Mouse (Mus musculus): ENCODE data around the gene Rsg1. TPM values are rescaled to one million over a fixed set of nuclear protein-coding genes. Genes with fewer than 3 reads are reported as not detected.

Rsg1 gene
- polyA plus RNA-seq, 1 experiment from 2014 or later = 6.4 TPM

DNA sequence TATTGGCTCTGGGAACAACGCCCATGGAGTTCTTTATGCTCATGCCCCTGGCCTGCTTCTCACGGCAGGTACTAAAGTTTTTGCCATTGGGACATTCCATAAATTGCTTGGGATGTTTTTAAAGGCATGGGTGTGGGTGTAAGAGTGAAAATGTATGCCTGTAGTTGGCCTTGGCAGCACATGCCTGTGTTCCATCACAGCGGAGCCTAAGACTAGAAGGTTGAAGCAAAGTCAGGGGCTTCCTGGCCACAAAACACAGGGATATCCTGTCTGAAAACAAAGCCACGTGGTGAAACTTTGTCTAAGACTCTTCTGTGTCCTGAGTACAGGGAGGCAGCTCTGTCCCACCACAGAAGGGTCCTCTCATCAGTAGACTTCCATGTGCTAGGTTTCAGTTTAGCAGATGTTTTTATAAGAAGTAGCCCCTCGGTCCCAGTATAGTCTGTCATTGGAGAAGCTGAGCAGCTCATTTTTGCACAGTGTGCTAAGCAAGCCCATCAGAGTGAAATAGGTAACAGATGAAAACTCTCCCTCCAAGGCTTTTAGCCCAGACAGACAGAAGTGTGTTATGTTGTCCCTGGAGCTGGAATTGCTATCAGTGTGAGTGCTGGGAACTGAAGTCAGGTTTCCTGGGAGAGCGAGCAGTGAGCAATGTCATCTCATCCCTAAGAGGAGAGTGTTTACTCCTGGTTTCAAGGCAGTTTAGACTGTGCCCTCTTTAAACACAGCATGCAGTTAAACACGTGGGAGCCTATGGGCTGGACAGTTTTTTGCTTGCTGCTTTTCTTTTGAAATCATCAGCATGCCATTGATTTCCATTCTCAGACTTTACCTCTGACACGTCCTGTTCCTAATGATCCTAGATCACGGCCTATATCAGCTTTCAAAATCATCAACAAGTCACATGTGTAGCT, 26.6 kb upstream of the Rsg1 start:
- H3K36me3 ChIP-seq = peaks cover 40% of the 10 kb centered on the region
- no peak overlapping the region; the same call in 1 of the 2 replicates for H3K27ac ChIP-seq (replicated peaks)
- H3K9me3 ChIP-seq = no peaks in the 10 kb centered on the region
- no peaks in the 10 kb centered on the region for H3K27me3 ChIP-seq
- no peak overlapping the region for H3K9ac ChIP-seq (replicated peaks)
- ATAC-seq (ENCODE audit: low FRiP score, low read depth) = no peak
- no peak overlapping the region for H3K4me2 ChIP-seq (replicated peaks)
- no peak overlapping the region for H3K4me3 ChIP-seq
- 71% methylated on average over 9 of the region's 9 CpGs for WGBS
- 0 out of 2 replicates have a peak, but pooled peaks cover 6% of the 10 kb centered on the region for H3K4me1 ChIP-seq

DNA sequence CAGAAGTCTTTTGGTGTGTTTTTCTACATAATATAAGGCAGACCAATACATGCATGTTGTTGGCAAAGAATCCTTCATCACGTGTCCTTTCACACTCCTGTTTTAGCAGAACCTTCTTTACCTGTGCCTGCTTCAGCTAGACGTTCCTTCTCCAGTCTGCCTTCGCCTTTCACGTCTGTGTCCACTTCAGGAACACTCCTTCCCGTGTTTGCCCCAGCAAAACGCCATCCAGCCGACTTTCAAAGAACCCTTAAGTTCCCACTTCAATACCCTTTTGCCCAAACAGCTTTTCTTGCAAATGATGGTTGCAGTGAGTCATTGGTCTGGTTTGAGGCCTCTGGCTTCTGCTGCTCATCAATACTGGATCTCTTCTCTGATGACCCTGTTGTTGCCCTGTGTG, 22.5 kb upstream of the Rsg1 start:
- 0 out of 2 replicates have a peak, but pooled peaks cover 6% of the 10 kb centered on the region for H3K4me1 ChIP-seq
- no peak overlapping the region for H3K4me2 ChIP-seq (replicated peaks)
- H3K4me3 ChIP-seq = no peak overlapping the region
- ATAC-seq (ENCODE audit: low FRiP score, low read depth) = no peak
- no peaks in the 10 kb centered on the region for H3K27me3 ChIP-seq
- no peak overlapping the region for H3K9ac ChIP-seq (replicated peaks)
- WGBS = 94% methylated on average over 7 of the region's 7 CpGs
- peaks cover 45% of the 10 kb centered on the region for H3K36me3 ChIP-seq
- H3K27ac ChIP-seq (replicated peaks) = no peak overlapping the region; the same call in 1 of the 2 replicates
- H3K9me3 ChIP-seq = no peaks in the 10 kb centered on the region

DNA sequence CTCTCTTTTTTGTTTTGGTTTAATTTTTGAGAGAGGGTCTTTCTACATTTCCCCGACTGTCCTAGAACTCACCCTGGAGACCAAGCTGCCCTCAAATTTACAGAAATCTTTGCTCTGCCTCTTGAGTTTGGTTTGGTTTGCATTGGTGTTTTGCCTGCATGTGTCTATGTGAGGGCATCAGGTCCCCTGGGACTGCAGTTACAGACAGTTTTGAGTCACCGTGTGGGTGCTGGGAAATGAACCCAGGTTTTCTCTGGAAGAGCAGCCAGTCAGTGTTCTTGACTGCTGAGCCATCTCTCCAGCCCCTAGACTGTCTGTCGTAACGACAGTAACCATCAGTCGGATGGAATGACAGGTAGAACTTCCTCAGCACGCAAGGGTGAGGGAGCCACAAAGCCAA, 19.2 kb upstream of the Rsg1 start:
- Histone ChIP-seq H3K4me3 (no peak overlapping the region), H3K36me3 (peaks cover 72% of the 10 kb centered on the region), H3K9ac (replicated peaks) (no peak overlapping the region), H3K27ac (replicated peaks) (no peak overlapping the region), H3K4me2 (replicated peaks) (no peak overlapping the region), H3K27me3 (no peaks in the 10 kb centered on the region), H3K4me1 (no peaks in the 10 kb centered on the region), H3K9me3 (no peaks in the 10 kb centered on the region)
- 96% methylated on average over 6 of the region's 6 CpGs for WGBS
- no peak for ATAC-seq (ENCODE audit: low FRiP score, low read depth)

DNA sequence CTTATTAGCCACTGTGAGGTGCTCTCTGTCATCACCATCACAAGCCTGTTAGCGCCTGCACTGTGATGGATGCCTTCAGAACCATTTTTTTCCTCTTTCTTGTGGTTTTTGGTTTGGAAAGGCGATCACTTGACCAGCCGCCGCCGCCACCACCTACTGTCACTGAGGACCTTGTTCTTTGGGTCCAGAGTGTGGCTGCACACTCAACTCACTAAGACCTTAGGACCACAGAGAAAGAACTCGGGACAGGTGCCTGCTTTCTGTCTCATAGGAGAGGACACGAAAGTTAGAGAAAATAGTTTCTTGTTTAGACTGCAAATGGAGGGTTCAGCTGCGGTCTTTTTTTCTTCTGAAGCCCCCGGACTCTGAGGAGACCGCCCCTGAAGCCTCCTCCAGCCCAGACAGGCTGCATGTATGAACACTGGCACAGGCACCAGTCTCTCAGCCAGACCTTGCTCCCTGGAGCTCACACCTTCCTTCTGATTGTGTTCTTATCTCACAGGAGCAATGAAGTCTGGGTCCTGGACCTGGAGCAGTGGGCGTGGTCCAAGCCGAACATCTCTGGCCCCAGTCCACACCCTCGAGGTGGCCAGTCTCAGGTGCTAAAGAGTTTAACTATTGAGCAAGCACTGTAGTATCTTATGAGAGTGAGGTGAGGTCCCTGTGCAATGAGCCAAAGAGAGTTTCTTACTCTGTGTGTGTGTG, 16.6 kb upstream of the Rsg1 start:
- no peak for ATAC-seq (ENCODE audit: low FRiP score, low read depth)
- Histone ChIP-seq H3K4me3 (no peak overlapping the region), H3K4me2 (replicated peaks) (no peak overlapping the region), H3K27me3 (no peaks in the 10 kb centered on the region), H3K27ac (replicated peaks) (no peak overlapping the region), H3K4me1 (no peaks in the 10 kb centered on the region), H3K36me3 (peaks cover 81% of the 10 kb centered on the region), H3K9me3 (no peaks in the 10 kb centered on the region), H3K9ac (replicated peaks) (no peak overlapping the region)
- 95% methylated on average over 13 of the region's 13 CpGs for WGBS

DNA sequence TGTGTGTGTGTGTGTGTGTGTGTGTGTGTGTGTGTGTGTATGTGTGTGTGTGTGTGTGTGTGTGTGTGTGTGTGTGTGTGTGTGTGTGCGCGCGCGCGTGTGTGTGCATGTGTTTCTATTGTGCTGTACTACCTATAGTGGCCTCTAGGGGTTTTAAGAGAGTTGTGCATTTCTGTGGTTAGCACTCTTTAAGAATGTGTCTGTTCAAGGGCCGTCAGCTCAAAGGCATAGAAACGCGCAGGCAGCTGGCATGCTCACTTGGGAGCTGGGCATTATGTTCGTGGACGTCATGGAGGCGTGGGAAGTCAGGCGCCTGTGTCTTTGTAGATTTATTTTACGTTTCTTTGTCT, 16.1 kb upstream of the Rsg1 start:
- WGBS = 96% methylated on average over 8 of the region's 13 CpGs
- H3K27ac ChIP-seq (replicated peaks) = no peak overlapping the region
- peaks cover 82% of the 10 kb centered on the region for H3K36me3 ChIP-seq
- H3K4me1 ChIP-seq = no peaks in the 10 kb centered on the region
- no peak for ATAC-seq (ENCODE audit: low FRiP score, low read depth)
- H3K4me2 ChIP-seq (replicated peaks) = no peak overlapping the region
- no peak overlapping the region for H3K9ac ChIP-seq (replicated peaks)
- no peak overlapping the region for H3K4me3 ChIP-seq
- H3K27me3 ChIP-seq = no peaks in the 10 kb centered on the region
- no peaks in the 10 kb centered on the region for H3K9me3 ChIP-seq

DNA sequence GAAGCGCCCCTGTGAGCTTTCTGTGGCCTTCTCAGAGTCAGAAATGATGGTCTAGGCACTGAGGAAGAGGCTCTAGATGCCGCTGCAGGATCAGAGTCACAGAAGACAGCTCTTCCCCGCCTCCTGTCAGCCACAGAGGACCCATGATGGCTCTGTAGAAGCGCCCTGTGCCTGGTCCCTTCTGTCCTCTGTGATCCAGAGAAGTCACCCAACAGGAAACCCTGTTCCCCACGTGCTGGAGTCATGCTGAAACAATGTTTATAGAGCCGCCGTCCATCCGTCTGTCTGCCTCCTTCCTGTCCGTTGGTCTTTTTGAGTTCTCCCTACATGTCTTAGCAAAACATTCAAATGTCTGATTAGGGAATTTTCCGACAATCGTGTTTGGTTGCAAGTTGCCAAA, 12.8 kb upstream of the Rsg1 start:
- Histone ChIP-seq H3K9me3 (no peaks in the 10 kb centered on the region), H3K4me3 (no peak overlapping the region), H3K4me1 (no peaks in the 10 kb centered on the region), H3K27me3 (no peaks in the 10 kb centered on the region), H3K9ac (replicated peaks) (no peak overlapping the region), H3K27ac (replicated peaks) (no peak overlapping the region), H3K36me3 (peaks cover 80% of the 10 kb centered on the region), H3K4me2 (replicated peaks) (no peak overlapping the region)
- ATAC-seq (ENCODE audit: low FRiP score, low read depth) = no peak
- 90% methylated on average over 11 of the region's 11 CpGs for WGBS

DNA sequence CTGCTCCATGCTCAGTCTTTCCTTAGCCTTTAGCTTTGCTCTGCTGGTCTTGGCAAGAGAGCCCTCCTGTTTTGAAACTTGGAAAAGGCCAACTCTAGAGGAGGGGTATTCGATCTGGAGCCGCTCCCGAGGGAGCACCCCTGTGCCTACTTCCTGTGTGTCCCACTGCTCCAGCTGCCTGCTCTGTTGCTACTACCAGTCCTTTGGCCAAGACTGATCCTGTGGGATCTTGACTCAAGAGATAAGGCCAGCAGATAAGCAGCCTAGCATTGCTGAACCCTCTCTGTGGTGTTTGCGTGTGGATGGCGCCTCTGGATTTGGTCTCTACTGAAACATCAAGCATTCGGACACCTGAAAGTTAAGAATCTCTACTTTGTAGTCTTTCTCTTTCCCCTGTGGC, 11.6 kb upstream of the Rsg1 start:
- no peak overlapping the region for H3K27ac ChIP-seq (replicated peaks)
- no peaks in the 10 kb centered on the region for H3K27me3 ChIP-seq
- H3K36me3 ChIP-seq = peaks cover 68% of the 10 kb centered on the region
- 94% methylated on average over 6 of the region's 6 CpGs for WGBS
- no peak overlapping the region for H3K9ac ChIP-seq (replicated peaks)
- no peak overlapping the region for H3K4me2 ChIP-seq (replicated peaks)
- no peaks in the 10 kb centered on the region for H3K9me3 ChIP-seq
- H3K4me1 ChIP-seq = no peaks in the 10 kb centered on the region
- H3K4me3 ChIP-seq = no peak overlapping the region
- ATAC-seq (ENCODE audit: low FRiP score, low read depth) = no peak

DNA sequence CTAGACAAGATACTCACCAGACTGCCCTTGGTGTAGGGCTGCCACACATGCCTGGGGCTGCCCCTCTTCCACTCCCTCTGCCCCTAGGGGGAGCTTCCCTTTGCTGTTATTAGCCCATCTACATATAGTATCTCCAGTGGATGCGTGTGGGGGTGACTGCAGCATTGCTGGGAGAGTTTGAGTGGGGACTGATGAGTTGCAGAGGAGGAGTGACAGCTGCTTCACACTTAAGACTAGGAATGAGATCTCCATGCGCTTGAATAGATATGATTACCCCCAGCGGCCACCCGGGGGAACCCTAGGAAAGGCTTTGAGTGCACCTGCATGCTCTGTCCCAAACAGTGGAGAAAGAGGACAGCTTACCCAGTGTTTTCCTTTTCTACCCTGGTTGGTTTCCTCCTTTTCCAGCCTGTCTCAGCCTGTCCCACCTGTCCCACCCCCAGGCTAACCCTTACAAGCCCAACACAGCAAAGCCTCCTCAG, 9.1 kb upstream of the Rsg1 start:
- Histone ChIP-seq H3K4me3 (no peak overlapping the region), H3K36me3 (peaks cover 44% of the 10 kb centered on the region), H3K9ac (replicated peaks) (no peak overlapping the region), H3K27me3 (no peaks in the 10 kb centered on the region), H3K4me2 (replicated peaks) (no peak overlapping the region), H3K27ac (replicated peaks) (no peak overlapping the region), H3K4me1 (no peaks in the 10 kb centered on the region), H3K9me3 (no peaks in the 10 kb centered on the region)
- 82% methylated on average over 4 of the region's 4 CpGs for WGBS
- ATAC-seq (ENCODE audit: low FRiP score, low read depth) = no peak

DNA sequence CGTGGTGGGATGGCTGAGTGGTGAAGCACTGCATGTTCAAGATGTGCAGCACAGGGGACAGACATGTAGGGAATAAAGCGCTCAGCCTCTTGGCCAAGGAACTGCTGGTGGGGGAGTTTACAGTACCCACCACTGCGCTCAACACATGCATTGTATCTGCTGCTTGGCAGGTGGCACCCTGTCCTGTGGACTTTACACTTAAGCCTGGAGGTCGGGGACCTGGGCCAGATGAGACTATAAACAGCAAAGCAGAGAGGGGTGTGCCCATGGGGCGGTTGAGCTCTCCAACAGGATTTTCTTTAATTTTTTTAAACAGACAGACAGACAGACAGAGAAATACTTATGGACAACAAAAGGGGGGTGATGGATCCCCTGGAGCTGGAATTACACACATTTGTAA, 6.7 kb upstream of the Rsg1 start:
- Histone ChIP-seq H3K9me3 (no peaks in the 10 kb centered on the region), H3K9ac (replicated peaks) (no peak overlapping the region), H3K36me3 (peaks cover 20% of the 10 kb centered on the region; the same call in 1 of the 2 replicates), H3K4me1 (peaks cover 4% of the 10 kb centered on the region; the same call in 1 of the 2 replicates), H3K4me3 (no peak overlapping the region), H3K27ac (replicated peaks) (no peak overlapping the region), H3K27me3 (no peaks in the 10 kb centered on the region), H3K4me2 (replicated peaks) (no peak overlapping the region)
- ATAC-seq (ENCODE audit: low FRiP score, low read depth) = no peak
- 96% methylated on average over 5 of the region's 5 CpGs for WGBS

DNA sequence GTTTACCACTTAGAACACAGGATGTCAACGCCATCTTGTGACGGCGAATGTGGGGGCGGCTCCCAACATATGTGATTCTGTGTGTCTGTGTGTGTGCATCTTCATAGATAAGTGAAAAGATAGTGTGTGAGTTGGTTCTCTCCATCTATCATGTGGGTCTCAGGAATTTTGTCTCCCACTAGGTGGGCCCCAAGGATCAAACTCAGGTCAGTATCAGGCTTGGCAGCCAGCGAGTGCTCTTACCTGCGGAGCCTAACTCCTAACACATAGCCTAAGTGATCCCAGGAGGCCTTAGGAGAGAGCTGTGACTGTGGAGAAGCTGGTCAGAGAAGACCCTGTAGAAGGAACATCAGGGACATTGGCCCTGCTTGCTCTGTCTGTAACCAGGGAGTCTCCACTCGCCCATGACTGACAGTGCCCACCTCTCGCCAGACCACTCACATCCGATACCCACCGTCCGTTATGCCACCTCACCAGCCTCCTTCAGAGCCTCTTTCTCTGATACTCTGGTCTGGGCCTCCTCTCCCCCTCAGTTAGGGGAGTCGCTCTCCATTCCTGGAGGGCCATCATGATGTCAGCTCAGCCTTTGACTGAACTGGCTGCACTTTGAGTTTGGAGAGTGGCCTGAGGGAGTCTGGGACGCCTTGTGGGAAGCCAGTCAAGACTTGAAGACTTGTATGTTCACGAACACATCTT, 3.1 kb upstream of the Rsg1 start:
- Histone ChIP-seq H3K9ac (replicated peaks) (no peak overlapping the region), H3K4me1 (peaks cover 19% of the 10 kb centered on the region), H3K9me3 (no peaks in the 10 kb centered on the region), H3K4me2 (replicated peaks) (peak overlapping the region; percentile 44), H3K4me3 (peak overlapping the region; percentile 29), H3K27ac (replicated peaks) (peak overlapping the region; percentile 20; the same call in 1 of the 2 replicates), H3K36me3 (no peaks in the 10 kb centered on the region), H3K27me3 (no peaks in the 10 kb centered on the region)
- ATAC-seq (ENCODE audit: low FRiP score, low read depth) = no peak
- 76% methylated on average over 14 of the region's 14 CpGs for WGBS

DNA sequence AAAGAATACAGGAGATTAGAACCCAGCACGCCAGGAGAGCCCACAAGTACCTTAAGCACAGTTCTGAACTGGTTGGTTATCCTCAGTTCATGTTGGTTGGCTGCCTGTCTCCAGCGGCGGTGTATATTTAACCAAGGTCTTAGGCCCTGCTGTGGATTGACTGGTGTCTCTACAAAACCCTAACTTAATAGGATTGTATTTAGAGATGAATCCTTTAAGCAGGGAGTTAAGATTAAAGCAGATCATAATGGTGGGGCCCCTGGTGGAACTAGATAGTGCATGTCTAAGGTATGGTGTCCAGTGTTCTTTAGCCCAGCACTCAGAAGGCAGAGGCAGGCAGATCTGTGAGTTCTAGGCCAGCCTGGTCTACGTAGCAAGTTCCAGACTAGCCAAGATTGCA, 2.1 kb upstream of the Rsg1 start:
- Histone ChIP-seq H3K4me3 (no peak overlapping the region), H3K9ac (replicated peaks) (no peak overlapping the region), H3K4me2 (replicated peaks) (no peak overlapping the region), H3K4me1 (peaks cover 19% of the 10 kb centered on the region), H3K27me3 (no peaks in the 10 kb centered on the region), H3K27ac (replicated peaks) (no peak overlapping the region), H3K36me3 (no peaks in the 10 kb centered on the region), H3K9me3 (no peaks in the 10 kb centered on the region)
- no peak for ATAC-seq (ENCODE audit: low FRiP score, low read depth)
- 94% methylated on average over 4 of the region's 4 CpGs for WGBS

DNA sequence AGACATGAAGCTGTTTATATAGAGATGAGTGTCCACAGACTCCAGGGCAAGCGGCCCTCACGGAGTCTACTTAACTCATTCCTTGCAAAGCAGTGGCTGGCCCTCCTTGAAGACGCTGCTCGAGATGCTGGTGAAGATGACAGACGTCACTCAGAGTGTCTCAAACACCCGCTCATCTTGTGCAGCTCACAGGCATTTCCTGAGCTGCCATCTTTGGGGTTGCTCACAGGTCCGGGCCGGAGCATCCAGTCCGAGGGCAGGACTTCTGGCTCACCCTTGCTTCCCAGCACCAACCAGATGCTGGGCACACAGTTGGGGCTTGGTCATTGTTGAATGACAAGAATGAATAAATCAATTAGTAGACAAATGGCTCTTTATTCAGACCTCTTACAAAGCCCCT, 864 bp upstream of the Rsg1 start:
- no peaks in the 10 kb centered on the region for H3K36me3 ChIP-seq
- no peaks in the 10 kb centered on the region for H3K9me3 ChIP-seq
- 79% methylated on average over 9 of the region's 9 CpGs for WGBS
- H3K4me3 ChIP-seq = no peak overlapping the region
- no peak overlapping the region for H3K27ac ChIP-seq (replicated peaks)
- H3K4me1 ChIP-seq = peaks cover 19% of the 10 kb centered on the region
- ATAC-seq (ENCODE audit: low FRiP score, low read depth) = no peak
- H3K27me3 ChIP-seq = no peaks in the 10 kb centered on the region
- H3K9ac ChIP-seq (replicated peaks) = no peak overlapping the region
- no peak overlapping the region for H3K4me2 ChIP-seq (replicated peaks)
